8 mouse cellular contexts compared by ENCODE assay signal in genomic region chr8:83594167-83595049, GRCm38 (mm10). TPM values are rescaled to one million over a fixed set of nuclear protein-coding genes. Genes with fewer than 3 reads are reported as not detected.
A peak's percentile ranks its signal among the peaks of the same experiment; 100 is the strongest.
DNase-seq lines count a peak whose midpoint lies in the region; ATAC-seq and TF ChIP-seq lines count a peak whose summit lies in the region.

No protein-coding gene starts in this region.

- ATAC-seq in CD4-positive, CD25-positive, alpha-beta regulatory T cell, adult 4 months, result peak; percentile 94
- peak; percentile 99 for ATAC-seq in heart, embryonic 15.5 days (replicated peaks; ENCODE audit: insufficient number of reproducible peaks, insufficient read depth, low FRiP score, low read depth)
- peak; percentile 97 for ATAC-seq in liver, embryonic 14.5 days (ENCODE audit: insufficient read depth)
- ATAC-seq in neural tube, embryonic 11.5 days (ENCODE audit: insufficient read depth, low FRiP score, low TSS enrichment), result peak; percentile 98
- ATAC-seq in stomach, postnatal 0 days (ENCODE audit: low FRiP score, low TSS enrichment), result peak; percentile 99

- TF ChIP-seq EP300 in liver, embryonic 14.5 days (IDR thresholded peaks at IDR 0.05; ENCODE audit: low read depth), result peak; percentile 10; the same call in 1 of the 2 replicates
- no peak for TF ChIP-seq EP300 in stomach, postnatal 0 days (optimal IDR thresholded peaks at IDR 0.05)

- under 1% methylated on average over 43 of the region's 43 CpGs for WGBS in heart, embryonic 15.5 days
- under 1% methylated on average over 43 of the region's 43 CpGs for WGBS in liver, embryonic 14.5 days (ENCODE audit: insufficient replicate concordance)
- under 1% methylated on average over 43 of the region's 43 CpGs for WGBS in neural tube, embryonic 11.5 days
- under 1% methylated on average over 43 of the region's 43 CpGs for WGBS in stomach, postnatal 0 days

- H3K27me3 ChIP-seq in heart, embryonic 15.5 days, result no peaks in the 10 kb centered on the region
- no peaks in the 10 kb centered on the region for H3K27me3 ChIP-seq in liver, embryonic 14.5 days (ENCODE audit: control insufficient read depth, insufficient read depth, low read length)
- H3K27me3 ChIP-seq in neural tube, embryonic 11.5 days (ENCODE audit: control insufficient read depth, insufficient read depth, low read length), result no peaks in the 10 kb centered on the region
- no peaks in the 10 kb centered on the region for H3K27me3 ChIP-seq in stomach, postnatal 0 days (ENCODE audit: control insufficient read depth, insufficient read depth, low read length)

- peak overlapping the region; percentile 86 for H3K9ac ChIP-seq in heart, embryonic 15.5 days
- peak overlapping the region; percentile 85 for H3K9ac ChIP-seq in liver, embryonic 14.5 days (replicated peaks)
- H3K9ac ChIP-seq in neural tube, embryonic 11.5 days (ENCODE audit: low read length), result peak overlapping the region; percentile 89
- H3K9ac ChIP-seq in stomach, postnatal 0 days (ENCODE audit: low read length), result peak overlapping the region; percentile 87

- peak; percentile 95 for DNase-seq in c-Kit-negative CD71-positive TER-119-positive erythroid progenitor cells, embryonic 14.5 days (ENCODE audit: low read depth, low spot score)
- peak; percentile 97 for DNase-seq in fibroblast of lung, adult 2 months (ENCODE audit: low read depth)
- peak; percentile 98 to 99 for DNase-seq in kidney, postnatal 25 days
- peak; percentile 97 to 99 (median 97) for DNase-seq in liver, embryonic 14.5 days (ENCODE audit: low read depth in 3 of 3, low spot score in 3 of 3)
- DNase-seq in neural tube, embryonic 11.5 days (ENCODE audit: low spot score), result peak; percentile 99
- DNase-seq in stomach, postnatal 0 days (ENCODE audit: low spot score), result peak; percentile 99

- H3K4me1 ChIP-seq in heart, embryonic 15.5 days (replicated peaks), result peaks cover 23% of the 10 kb centered on the region
- H3K4me1 ChIP-seq in liver, embryonic 14.5 days (replicated peaks; ENCODE audit: control insufficient read depth in 2 of 2, insufficient read depth in 2 of 2, low read length in 1 of 2), result peaks cover 21 to 24% of the 10 kb centered on the region in 2 experiments
- peaks cover 9% of the 10 kb centered on the region for H3K4me1 ChIP-seq in neural tube, embryonic 11.5 days (ENCODE audit: control insufficient read depth, insufficient read depth, low read length)
- 0 out of 2 replicates have a peak, but pooled peaks cover 3% of the 10 kb centered on the region for H3K4me1 ChIP-seq in stomach, postnatal 0 days (replicated peaks; ENCODE audit: control insufficient read depth, insufficient read depth)

- H3K9me3 ChIP-seq in heart, embryonic 15.5 days (replicated peaks), result no peaks in the 10 kb centered on the region
- H3K9me3 ChIP-seq in liver, embryonic 14.5 days (ENCODE audit: control insufficient read depth, low read length), result no peaks in the 10 kb centered on the region
- H3K9me3 ChIP-seq in neural tube, embryonic 11.5 days (ENCODE audit: control insufficient read depth, low read length), result no peaks in the 10 kb centered on the region
- no peaks in the 10 kb centered on the region for H3K9me3 ChIP-seq in stomach, postnatal 0 days (ENCODE audit: control insufficient read depth, low read length)

- TF ChIP-seq CTCF in liver, embryonic 14.5 days (IDR thresholded peaks at IDR 0.05; ENCODE audit: low read depth), result peak; percentile 38; the same call in 1 of the 2 replicates
- peak; percentile 32 for TF ChIP-seq CTCF in stomach, postnatal 0 days (IDR thresholded peaks at IDR 0.05; ENCODE audit: low read depth)

- H3K4me2 ChIP-seq in heart, embryonic 15.5 days, result peak overlapping the region; percentile 95
- peak overlapping the region; percentile 90 for H3K4me2 ChIP-seq in liver, embryonic 14.5 days (ENCODE audit: low read depth)
- peak overlapping the region; percentile 54 for H3K4me2 ChIP-seq in neural tube, embryonic 11.5 days (ENCODE audit: low read depth)
- peak overlapping the region; percentile 95 for H3K4me2 ChIP-seq in stomach, postnatal 0 days (replicated peaks; ENCODE audit: low read depth)

- H3K27ac ChIP-seq in heart, embryonic 15.5 days, result peak overlapping the region; percentile 93
- peak overlapping the region; percentile 94 for H3K27ac ChIP-seq in liver, embryonic 14.5 days
- peak overlapping the region; percentile 94 for H3K27ac ChIP-seq in neural tube, embryonic 11.5 days (ENCODE audit: low read depth, low read length)
- peak overlapping the region; percentile 83 for H3K27ac ChIP-seq in stomach, postnatal 0 days (replicated peaks)

- H3K4me3 ChIP-seq in heart, embryonic 15.5 days, result peak overlapping the region; percentile 87
- H3K4me3 ChIP-seq in liver, embryonic 14.5 days (ENCODE audit: insufficient read depth in 1 of 2, low read depth in 2 of 2, low read length in 2 of 2), result peak overlapping the region; percentile 65 to 91
- peak overlapping the region; percentile 85 for H3K4me3 ChIP-seq in neural tube, embryonic 11.5 days (ENCODE audit: low read depth, low read length)
- H3K4me3 ChIP-seq in stomach, postnatal 0 days (ENCODE audit: low read depth, low read length), result peak overlapping the region; percentile 78

- no peaks in the 10 kb centered on the region for H3K36me3 ChIP-seq in heart, embryonic 15.5 days
- no peaks in the 10 kb centered on the region; the same call in 1 of the 2 replicates for H3K36me3 ChIP-seq in liver, embryonic 14.5 days (replicated peaks; ENCODE audit: control insufficient read depth, insufficient read depth, low read depth)
- H3K36me3 ChIP-seq in neural tube, embryonic 11.5 days (ENCODE audit: control insufficient read depth, insufficient read depth, low read length), result no peaks in the 10 kb centered on the region; the same call in 1 of the 2 replicates
- H3K36me3 ChIP-seq in stomach, postnatal 0 days (ENCODE audit: control insufficient read depth, insufficient read depth, low read length), result no peaks in the 10 kb centered on the region

RNA-seq across cellular contexts. Expression of gene Tecr, which starts 13.4 kb away (rescaled TPM):
- polyA plus RNA-seq in CD4-positive, CD25-positive, alpha-beta regulatory T cell, adult 4 months (2017; shearing (Covaris generic)), result 100 to 1,000 TPM; 408 to 507 TPM
- 349 and 431 TPM in 2 replicates for polyA plus RNA-seq in heart, embryonic 15.5 days (2015; fragmentation: Nextera tagmentation; extraction: Ambion mirVana)
- 176 and 217 TPM in 2 replicates for polyA plus RNA-seq in liver, embryonic 14.5 days (2012; rRNA removed)
- polyA plus RNA-seq in liver, embryonic 14.5 days (2014; fragmentation: Nextera tagmentation; extraction: Ambion mirVana), result 294 and 325 TPM in 2 replicates
- 734 and 760 TPM in 2 replicates for polyA plus RNA-seq in neural tube, embryonic 11.5 days (2014; fragmentation: Nextera tagmentation; extraction: Ambion mirVana)
- polyA plus RNA-seq in stomach, postnatal 0 days (2015; fragmentation: Nextera tagmentation; extraction: Ambion mirVana), result 413 and 424 TPM in 2 replicates

RNA-seq across cellular contexts. Expression of gene Dnajb1, which starts 13.6 kb away (rescaled TPM):
- polyA plus RNA-seq in CD4-positive, CD25-positive, alpha-beta regulatory T cell, adult 4 months (2017; shearing (Covaris generic)), result 10 to 100 TPM; 44.9 to 62.3 TPM
- polyA plus RNA-seq in heart, embryonic 15.5 days (2015; fragmentation: Nextera tagmentation; extraction: Ambion mirVana), result 36.7 and 47.2 TPM in 2 replicates
- 26.1 and 32.7 TPM in 2 replicates for polyA plus RNA-seq in liver, embryonic 14.5 days (2012; rRNA removed)
- polyA plus RNA-seq in liver, embryonic 14.5 days (2014; fragmentation: Nextera tagmentation; extraction: Ambion mirVana), result 37.6 and 37.8 TPM in 2 replicates
- 64.9 and 68.9 TPM in 2 replicates for polyA plus RNA-seq in neural tube, embryonic 11.5 days (2014; fragmentation: Nextera tagmentation; extraction: Ambion mirVana)
- 36.9 and 39.9 TPM in 2 replicates for polyA plus RNA-seq in stomach, postnatal 0 days (2015; fragmentation: Nextera tagmentation; extraction: Ambion mirVana)

RNA-seq across cellular contexts. Expression of gene Ndufb7, which starts 27.9 kb away (rescaled TPM):
- polyA plus RNA-seq in CD4-positive, CD25-positive, alpha-beta regulatory T cell, adult 4 months (2017; shearing (Covaris generic)), result 100 to 1,000 TPM; 277 to 291 TPM
- 537 and 672 TPM in 2 replicates for polyA plus RNA-seq in heart, embryonic 15.5 days (2015; fragmentation: Nextera tagmentation; extraction: Ambion mirVana)
- 160 and 197 TPM in 2 replicates for polyA plus RNA-seq in liver, embryonic 14.5 days (2012; rRNA removed)
- 283 and 290 TPM in 2 replicates for polyA plus RNA-seq in liver, embryonic 14.5 days (2014; fragmentation: Nextera tagmentation; extraction: Ambion mirVana)
- 326 and 331 TPM in 2 replicates for polyA plus RNA-seq in neural tube, embryonic 11.5 days (2014; fragmentation: Nextera tagmentation; extraction: Ambion mirVana)
- polyA plus RNA-seq in stomach, postnatal 0 days (2015; fragmentation: Nextera tagmentation; extraction: Ambion mirVana), result 327 and 344 TPM in 2 replicates

RNA-seq across cellular contexts. Expression of gene Gipc1, which starts 58.1 kb away (rescaled TPM):
- 10 to 100 TPM; 14.8 to 21.9 TPM for polyA plus RNA-seq in CD4-positive, CD25-positive, alpha-beta regulatory T cell, adult 4 months (2017; shearing (Covaris generic))
- 127 and 141 TPM in 2 replicates for polyA plus RNA-seq in heart, embryonic 15.5 days (2015; fragmentation: Nextera tagmentation; extraction: Ambion mirVana)
- polyA plus RNA-seq in liver, embryonic 14.5 days (2012; rRNA removed), result 22.5 and 27.2 TPM in 2 replicates
- 32.5 and 34.7 TPM in 2 replicates for polyA plus RNA-seq in liver, embryonic 14.5 days (2014; fragmentation: Nextera tagmentation; extraction: Ambion mirVana)
- polyA plus RNA-seq in neural tube, embryonic 11.5 days (2014; fragmentation: Nextera tagmentation; extraction: Ambion mirVana), result 174 and 181 TPM in 2 replicates
- polyA plus RNA-seq in stomach, postnatal 0 days (2015; fragmentation: Nextera tagmentation; extraction: Ambion mirVana), result 171 and 183 TPM in 2 replicates

RNA-seq across cellular contexts. Expression of gene Olfr370, which starts 58.8 kb away (rescaled TPM):
- polyA plus RNA-seq in CD4-positive, CD25-positive, alpha-beta regulatory T cell, adult 4 months (2017; shearing (Covaris generic)), result under 1 TPM in 1 of 2 experiments, not detected in 1; 0.07 TPM
- polyA plus RNA-seq in heart, embryonic 15.5 days (2015; fragmentation: Nextera tagmentation; extraction: Ambion mirVana), result not detected in 2 replicates
- polyA plus RNA-seq in liver, embryonic 14.5 days (2012; rRNA removed), result not detected in 2 replicates
- polyA plus RNA-seq in liver, embryonic 14.5 days (2014; fragmentation: Nextera tagmentation; extraction: Ambion mirVana), result not detected in 2 replicates
- polyA plus RNA-seq in neural tube, embryonic 11.5 days (2014; fragmentation: Nextera tagmentation; extraction: Ambion mirVana), result not detected in 2 replicates
- 0.04 TPM in 1 of 2 replicates, not detected in the other for polyA plus RNA-seq in stomach, postnatal 0 days (2015; fragmentation: Nextera tagmentation; extraction: Ambion mirVana)

Comparison
In these comparisons a context has a peak if more than half of its experiments do, and no peak if none do; other contexts are left out.
1. Peak in every context shown above with its lines: DNase-seq, ATAC-seq, H3K4me3 ChIP-seq and H3K27ac ChIP-seq.